Mouse (Mus musculus): ENCODE measurements at regions not wholly inside any gene's neighbourhood (a gene's known extent, or its start where the extent isn't known, plus 50 kb on each side); places are given as distances from the start of the nearest gene placed in this dataset.

DNA sequence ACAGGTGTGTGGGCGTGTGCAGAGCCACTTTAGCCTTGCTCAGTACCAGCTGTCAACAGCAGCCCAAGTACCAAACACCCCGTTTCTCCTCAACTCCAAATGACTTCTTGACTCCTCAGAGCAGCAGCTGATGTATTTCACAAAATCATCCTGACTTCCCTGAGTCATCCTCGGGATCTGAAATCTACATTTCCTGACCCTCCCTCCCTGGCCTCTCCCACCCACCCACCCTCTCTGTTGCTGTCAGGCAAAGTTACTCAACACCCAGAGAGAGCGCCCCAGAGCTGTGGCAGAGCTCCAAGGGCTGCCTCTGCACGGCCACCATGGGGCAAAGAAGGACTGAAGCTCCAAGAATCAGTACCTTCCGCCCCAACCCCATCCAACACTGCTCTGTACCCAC is 83.5 kb upstream of the Cyp1b1 start:
- no peaks in the 10 kb centered on the region for H3K9me3 ChIP-seq (ENCODE audit: low read length)
- H3K36me3 ChIP-seq (ENCODE audit: insufficient read depth, low read length) = no peaks in the 10 kb centered on the region
- no peak overlapping the region for H3K9ac ChIP-seq (replicated peaks; ENCODE audit: low read depth)
- H3K27ac ChIP-seq (ENCODE audit: low read length) = no peak overlapping the region
- no peak overlapping the region for H3K4me3 ChIP-seq (ENCODE audit: low read depth, low read length)
- 52% methylated on average over 6 of the region's 6 CpGs for WGBS
- ATAC-seq = peak; percentile 28
- peak; percentile 57 for DNase-seq (ENCODE audit: low spot score)
- no peaks in the 10 kb centered on the region for H3K27me3 ChIP-seq (replicated peaks; ENCODE audit: insufficient read depth, low read length)
- H3K4me1 ChIP-seq (ENCODE audit: insufficient read depth, low read depth, low read length) = no peaks in the 10 kb centered on the region
- H3K4me2 ChIP-seq (replicated peaks; ENCODE audit: low read depth, low read length) = no peak overlapping the region
- no peak for TF ChIP-seq CTCF (IDR thresholded peaks at IDR 0.05)
- TF ChIP-seq EP300 (IDR thresholded peaks at IDR 0.05) = no peak

GRCm38 (mm10) chr17:79790166-79790565 is 75.3 kb upstream of the Cyp1b1 start:
- H3K27ac ChIP-seq (ENCODE audit: low read length) = no peak overlapping the region

DNA sequence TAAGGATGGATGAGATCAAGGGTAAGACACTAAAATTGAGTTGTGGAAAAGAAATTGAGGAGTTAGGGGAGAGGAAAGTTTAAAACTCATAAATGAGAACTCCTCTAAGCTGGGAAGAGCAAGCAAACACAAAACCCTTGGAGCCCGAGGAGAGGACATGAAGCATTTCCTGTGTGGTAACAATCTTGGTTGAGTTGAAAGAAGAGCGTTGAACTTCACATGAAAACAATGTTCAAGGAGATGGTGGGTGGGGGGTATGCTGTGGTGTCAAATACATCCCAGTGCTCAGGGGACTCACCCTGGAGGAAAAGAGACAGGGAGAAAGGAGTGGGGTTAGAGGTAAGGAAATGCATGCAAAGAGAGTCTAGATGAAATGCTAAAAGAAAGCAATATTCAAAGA is 72.3 kb upstream of the Cyp1b1 start:
- 22% methylated on average over 2 of the region's 2 CpGs for WGBS

More at GRCm38 (mm10) chr17:79790166-79790565, 75.3 kb upstream of the Cyp1b1 start:
- H3K27me3 ChIP-seq (replicated peaks; ENCODE audit: insufficient read depth, low read length) = no peaks in the 10 kb centered on the region
- H3K4me3 ChIP-seq (ENCODE audit: low read depth, low read length) = no peak overlapping the region
- H3K4me1 ChIP-seq (ENCODE audit: insufficient read depth, low read depth, low read length) = no peaks in the 10 kb centered on the region
- H3K4me2 ChIP-seq (replicated peaks; ENCODE audit: low read depth, low read length) = no peak overlapping the region
- H3K9me3 ChIP-seq (ENCODE audit: low read length) = no peaks in the 10 kb centered on the region
- H3K9ac ChIP-seq (replicated peaks; ENCODE audit: low read depth) = no peak overlapping the region
- peak; percentile 19; the same call in 1 of the 2 replicates for ATAC-seq
- 32% methylated on average over 7 of the region's 7 CpGs for WGBS
- H3K36me3 ChIP-seq (ENCODE audit: insufficient read depth, low read length) = no peaks in the 10 kb centered on the region
- peak; percentile 13 for DNase-seq (ENCODE audit: low spot score)
- TF ChIP-seq CTCF (IDR thresholded peaks at IDR 0.05) (no peak), EP300 (IDR thresholded peaks at IDR 0.05) (no peak)

GRCm38 (mm10) chr17:79786691-79787090 is 71.8 kb upstream of the Cyp1b1 start:
- TF ChIP-seq EP300 (IDR thresholded peaks at IDR 0.05) (no peak), CTCF (IDR thresholded peaks at IDR 0.05) (no peak)
- H3K27me3 ChIP-seq (replicated peaks; ENCODE audit: insufficient read depth, low read length) = no peaks in the 10 kb centered on the region
- H3K9me3 ChIP-seq (ENCODE audit: low read length) = no peaks in the 10 kb centered on the region
- DNase-seq (ENCODE audit: low spot score) (peak; percentile 64), ATAC-seq (peak; percentile 57)
- WGBS = 57% methylated on average over 5 of the region's 5 CpGs
- no peak overlapping the region for H3K9ac ChIP-seq (replicated peaks; ENCODE audit: low read depth)
- no peak overlapping the region for H3K27ac ChIP-seq (ENCODE audit: low read length)
- H3K4me3 ChIP-seq (ENCODE audit: low read depth, low read length) = no peak overlapping the region
- H3K4me2 ChIP-seq (replicated peaks; ENCODE audit: low read depth, low read length) = no peak overlapping the region
- no peaks in the 10 kb centered on the region for H3K4me1 ChIP-seq (ENCODE audit: insufficient read depth, low read depth, low read length)
- no peaks in the 10 kb centered on the region for H3K36me3 ChIP-seq (ENCODE audit: insufficient read depth, low read length)

More for the DNA sequence above, 72.3 kb upstream of the Cyp1b1 start:
- H3K27me3 ChIP-seq (replicated peaks; ENCODE audit: insufficient read depth, low read length) = no peaks in the 10 kb centered on the region
- H3K4me1 ChIP-seq (ENCODE audit: insufficient read depth, low read depth, low read length) = no peaks in the 10 kb centered on the region
- H3K4me2 ChIP-seq (replicated peaks; ENCODE audit: low read depth, low read length) = no peak overlapping the region
- H3K9me3 ChIP-seq (ENCODE audit: low read length) = no peaks in the 10 kb centered on the region
- H3K4me3 ChIP-seq (ENCODE audit: low read depth, low read length) = no peak overlapping the region
- no peak for TF ChIP-seq CTCF (IDR thresholded peaks at IDR 0.05)
- TF ChIP-seq EP300 (IDR thresholded peaks at IDR 0.05) = no peak
- DNase-seq (ENCODE audit: low spot score) = no peak
- no peaks in the 10 kb centered on the region for H3K36me3 ChIP-seq (ENCODE audit: insufficient read depth, low read length)
- no peak overlapping the region for H3K27ac ChIP-seq (ENCODE audit: low read length)
- ATAC-seq = no peak
- no peak overlapping the region for H3K9ac ChIP-seq (replicated peaks; ENCODE audit: low read depth)

DNA sequence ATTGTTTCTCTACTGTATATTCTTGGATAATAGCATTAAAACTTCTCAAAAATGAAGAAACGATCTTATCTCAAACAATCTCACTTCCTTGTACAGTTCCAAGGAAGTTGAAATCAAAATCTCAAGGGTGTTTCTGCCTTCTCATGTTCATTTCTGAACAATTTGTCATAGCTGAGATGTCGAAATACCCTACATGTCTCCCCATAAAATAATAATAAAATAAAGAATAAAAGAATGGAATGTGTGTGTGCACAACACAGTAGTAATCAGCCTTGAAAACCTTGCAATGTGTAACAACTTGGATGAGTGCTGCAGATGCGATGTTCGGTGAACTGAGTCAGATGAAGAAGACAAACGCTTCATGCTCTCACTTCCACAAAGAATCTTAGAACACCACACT is 71.4 kb upstream of the Cyp1b1 start:
- Histone ChIP-seq H3K4me3 (ENCODE audit: low read depth, low read length) (no peak overlapping the region), H3K9me3 (ENCODE audit: low read length) (no peaks in the 10 kb centered on the region), H3K4me1 (ENCODE audit: insufficient read depth, low read depth, low read length) (no peaks in the 10 kb centered on the region), H3K4me2 (replicated peaks; ENCODE audit: low read depth, low read length) (no peak overlapping the region), H3K36me3 (ENCODE audit: insufficient read depth, low read length) (no peaks in the 10 kb centered on the region), H3K27ac (ENCODE audit: low read length) (no peak overlapping the region), H3K27me3 (replicated peaks; ENCODE audit: insufficient read depth, low read length) (no peaks in the 10 kb centered on the region), H3K9ac (replicated peaks; ENCODE audit: low read depth) (no peak overlapping the region)
- 70% methylated on average over 5 of the region's 5 CpGs for WGBS
- no peak for ATAC-seq
- TF ChIP-seq EP300 (IDR thresholded peaks at IDR 0.05) = no peak
- TF ChIP-seq CTCF (IDR thresholded peaks at IDR 0.05) = no peak
- DNase-seq (ENCODE audit: low spot score) = peak; percentile 29

- Histone ChIP-seq H3K27me3 (replicated peaks; ENCODE audit: insufficient read depth, low read length) (no peaks in the 10 kb centered on the region), H3K27ac (ENCODE audit: low read length) (no peak overlapping the region), H3K9me3 (ENCODE audit: low read length) (no peaks in the 10 kb centered on the region), H3K4me2 (replicated peaks; ENCODE audit: low read depth, low read length) (no peak overlapping the region), H3K4me3 (ENCODE audit: low read depth, low read length) (no peak overlapping the region), H3K36me3 (ENCODE audit: insufficient read depth, low read length) (no peaks in the 10 kb centered on the region), H3K4me1 (ENCODE audit: insufficient read depth, low read depth, low read length) (no peaks in the 10 kb centered on the region), H3K9ac (replicated peaks; ENCODE audit: low read depth) (no peak overlapping the region)
- ATAC-seq (peak; percentile 34; the same call in 1 of the 2 replicates), DNase-seq (ENCODE audit: low spot score) (peak; percentile 14)
- TF ChIP-seq CTCF (IDR thresholded peaks at IDR 0.05) = no peak
- WGBS = 63% methylated on average over 6 of the region's 6 CpGs
Measured at GRCm38 (mm10) chr17:79784256-79784870, 69.5 kb upstream of the Cyp1b1 start.
